Mouse (Mus musculus) lung, postnatal 0 days (tissue): ENCODE results near the gene Sdk1.

Source experiments
- CTCF ChIP-seq: IDR thresholded peaks from 2 replicates; pipeline ENCODE4 v1.5.1; 2016; ENCODE audit warnings: antibody characterized with exemption, mild to moderate bottlenecking
- EP300 ChIP-seq: IDR thresholded peaks from 2 replicates; pipeline ENCODE4 v1.6.1; 2016; ENCODE audit warnings: antibody characterized with exemption, mild to moderate bottlenecking, control low read depth

DNA sequence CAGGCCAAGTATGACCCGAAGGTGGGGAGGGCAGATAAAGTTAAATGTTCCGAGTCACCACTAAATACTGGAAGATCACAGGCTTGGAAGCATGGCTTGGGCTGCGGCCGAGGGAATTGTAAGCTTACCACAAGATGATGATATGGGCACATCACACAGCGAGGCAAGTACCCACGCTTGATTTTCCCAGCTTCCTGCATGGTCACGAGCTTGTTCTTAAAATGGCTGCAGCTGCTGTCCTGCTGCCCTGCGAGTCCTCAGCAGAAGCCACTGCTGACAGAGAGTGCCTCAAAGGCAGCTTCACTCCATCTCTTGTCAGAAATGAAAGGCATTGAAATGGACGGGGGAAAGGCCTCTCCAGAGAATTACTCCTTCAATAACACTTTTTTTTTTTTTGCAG lies 697.7 kb downstream of the Sdk1 start:
- no peak for TF ChIP-seq CTCF
- no peak for TF ChIP-seq EP300
